Mouse (Mus musculus) myocyte (in vitro differentiated cells): ENCODE results near the gene Ankrd13b. TPM values are rescaled to one million over a fixed set of nuclear protein-coding genes. Genes with fewer than 3 reads are reported as not detected.

Experiments used
- H3K27me3 ChIP-seq: one replicate; pipeline ENCODE4 v1.6.1; 2011; ENCODE audit not compliant: control insufficient read depth, insufficient read depth, insufficient read length
- H3K36me3 ChIP-seq: one replicate; pipeline ENCODE4 v1.6.1; 2011; ENCODE audit not compliant: control insufficient read depth, insufficient read depth
- H3K4me2 ChIP-seq: one replicate; pipeline ENCODE4 v1.6.1; 2011; ENCODE audit warnings: low read depth, control low read depth
- H3K4me3 ChIP-seq: one replicate; pipeline ENCODE4 v1.5.1; 2011; ENCODE audit warnings: mild to moderate bottlenecking, control low read depth, moderate library complexity
- H3K79me2 ChIP-seq: one replicate; pipeline ENCODE4 v1.6.1; 2011; ENCODE audit not compliant: control insufficient read depth, insufficient read depth
- H3ac ChIP-seq: one replicate; pipeline ENCODE4 v1.6.1; 2011; ENCODE audit not compliant: control insufficient read depth, insufficient read length
- CEBPB ChIP-seq: IDR thresholded peaks from 2 replicates; pipeline ENCODE4 v1.6.1; 2011; ENCODE audit warnings: mild to moderate bottlenecking, moderate library complexity; ENCODE audit not compliant: poor library complexity, insufficient read depth, severe bottlenecking
- E2F4 ChIP-seq: IDR thresholded peaks from one replicate; pipeline ENCODE4 v1.6.1; 2011; ENCODE audit warnings: mild to moderate bottlenecking, control low read depth, moderate library complexity; ENCODE audit not compliant: insufficient read depth
- MAX ChIP-seq: IDR thresholded peaks from one replicate; pipeline ENCODE4 v1.6.1; 2011; ENCODE audit warnings: low read depth, mild to moderate bottlenecking, control low read depth
- MYOD1 ChIP-seq, 3 experiments: IDR thresholded peaks; one replicate each; pipeline ENCODE4 v1.6.1; 2011; ENCODE audit warnings: control low read depth in 2 of 3, low read depth in 2 of 3, mild to moderate bottlenecking in 2 of 3, moderate library complexity in 1 of 3; ENCODE audit not compliant: insufficient read length in 2 of 3, control insufficient read depth in 1 of 3
- MYOG ChIP-seq, 3 experiments: IDR thresholded peaks; one replicate each; pipeline ENCODE4 v1.6.1; 2011; ENCODE audit warnings: control low read depth in 2 of 3, low read depth in 2 of 3, mild to moderate bottlenecking in 2 of 3; ENCODE audit not compliant: insufficient read length in 2 of 3, control insufficient read depth in 1 of 3, insufficient read depth in 1 of 3
- POLR2A ChIP-seq: IDR thresholded peaks from one replicate; pipeline ENCODE4 v1.6.1; 2011; ENCODE audit warnings: low read depth, mild to moderate bottlenecking, control low read depth, moderate library complexity; ENCODE audit not compliant: insufficient read length
- POLR2AphosphoS2 ChIP-seq: IDR thresholded peaks from one replicate; pipeline ENCODE4 v1.6.1; 2011; ENCODE audit warnings: low read depth, control low read depth; ENCODE audit not compliant: insufficient read length
- REST ChIP-seq: IDR thresholded peaks from one replicate; pipeline ENCODE4 v1.6.1; 2011; ENCODE audit warnings: mild to moderate bottlenecking, control low read depth, moderate library complexity; ENCODE audit not compliant: insufficient read depth, insufficient read length
- SRF ChIP-seq: IDR thresholded peaks from one replicate; pipeline ENCODE4 v1.6.1; 2011; ENCODE audit warnings: low read depth; ENCODE audit not compliant: control insufficient read depth, insufficient read length
- TCF12 ChIP-seq: IDR thresholded peaks from one replicate; pipeline ENCODE4 v1.6.1; 2011; ENCODE audit warnings: mild to moderate bottlenecking, control low read depth; ENCODE audit not compliant: poor library complexity, insufficient read depth, severe bottlenecking
- TCF3 ChIP-seq: IDR thresholded peaks from one replicate; pipeline ENCODE4 v1.6.1; 2011; ENCODE audit warnings: low read depth, control low read depth; ENCODE audit not compliant: insufficient read length
- USF1 ChIP-seq: IDR thresholded peaks from one replicate; pipeline ENCODE4 v1.6.1; 2011; ENCODE audit warnings: low read depth, mild to moderate bottlenecking, control low read depth, moderate library complexity
- polyA plus RNA-seq: library from polyadenylated mRNA; unstranded; fragments of >200 nt; fragmentation: generic; extraction: Trizol; gene quantifications from one replicate; pipeline ENCODE4 v1.2.1, GENCODE M21; 2012; ENCODE audit warnings: missing spikeins

The Ankrd13b gene
- polyA plus RNA-seq, 1 experiment: 46.0 TPM

DNA sequence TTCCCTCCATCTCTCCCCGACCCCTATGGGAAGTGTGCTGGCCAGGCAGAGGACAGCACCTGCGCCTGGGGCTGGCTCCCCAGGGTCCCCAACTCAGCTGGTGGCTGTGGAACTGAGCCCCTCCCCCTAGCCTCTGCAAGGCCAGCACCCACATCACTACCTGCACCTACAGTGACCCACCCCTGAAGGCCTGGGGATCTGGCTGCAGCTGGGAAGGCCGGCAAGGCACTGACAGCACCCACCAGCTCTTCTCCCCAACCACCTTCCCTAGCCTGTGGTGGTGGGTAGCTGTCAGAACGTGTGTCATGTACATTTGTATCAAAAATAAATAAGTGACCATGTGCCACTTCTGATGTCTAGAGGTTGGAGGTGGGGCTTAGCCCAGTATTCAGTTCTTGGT, 17.9 kb upstream of the Ankrd13b start:
- no peak overlapping the region for H3K4me2 ChIP-seq
- H3K4me3 ChIP-seq: no peak overlapping the region
- H3K36me3 ChIP-seq: peaks cover 16% of the 10 kb centered on the region
- H3K79me2 ChIP-seq: no peaks in the 10 kb centered on the region
- H3K27me3 ChIP-seq: no peaks in the 10 kb centered on the region
- H3ac ChIP-seq: no peak overlapping the region
- TF ChIP-seq POLR2AphosphoS2 (peak; percentile 20), SRF (no peak)

GRCm38 (mm10) chr11:77506941-77507340, 17.5 kb upstream of the Ankrd13b start:
- no peaks in the 10 kb centered on the region for H3K79me2 ChIP-seq
- H3K36me3 ChIP-seq: peaks cover 21% of the 10 kb centered on the region
- no peak overlapping the region for H3K4me2 ChIP-seq
- no peaks in the 10 kb centered on the region for H3K27me3 ChIP-seq
- H3K4me3 ChIP-seq: no peak overlapping the region
- TF ChIP-seq MYOD1 (IDR thresholded peaks at IDR 0.05; ENCODE audit: control insufficient read depth in 1 of 3, insufficient read length in 2 of 3, low read depth in 2 of 3) (no peak), USF1 (no peak), POLR2AphosphoS2 (no peak)
- H3ac ChIP-seq: no peak overlapping the region

DNA sequence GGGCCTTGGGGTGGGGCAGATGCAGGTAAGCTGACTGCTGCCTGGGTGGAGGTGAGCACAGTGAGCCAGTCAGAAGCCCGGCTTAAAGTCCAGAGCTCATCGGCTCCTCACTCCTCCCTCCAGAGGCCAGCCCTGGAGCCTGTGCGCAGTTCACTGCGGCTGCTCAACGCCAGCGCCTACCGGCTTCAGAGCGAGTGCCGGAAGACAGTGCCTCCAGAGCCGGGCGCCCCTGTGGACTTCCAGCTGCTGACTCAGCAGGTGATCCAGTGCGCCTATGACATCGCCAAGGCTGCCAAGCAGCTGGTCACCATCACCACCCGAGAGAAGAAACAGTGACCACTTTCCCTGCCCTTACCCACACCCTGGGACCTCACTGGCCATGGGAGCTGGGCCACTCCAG, 16.8 kb upstream of the Ankrd13b start:
- no peak overlapping the region for H3K4me3 ChIP-seq
- no peak overlapping the region for H3ac ChIP-seq
- no peak for TF ChIP-seq POLR2A
- TF ChIP-seq USF1: no peak
- TF ChIP-seq POLR2AphosphoS2: peak; percentile 58
- no peak for TF ChIP-seq MYOG (IDR thresholded peaks at IDR 0.05; ENCODE audit: control insufficient read depth in 1 of 3, insufficient read depth in 1 of 3, insufficient read length in 2 of 3, low read depth in 2 of 3)
- no peak for TF ChIP-seq MAX
- TF ChIP-seq TCF3: no peak
- no peaks in the 10 kb centered on the region for H3K79me2 ChIP-seq
- no peaks in the 10 kb centered on the region for H3K27me3 ChIP-seq
- peaks cover 22% of the 10 kb centered on the region for H3K36me3 ChIP-seq
- H3K4me2 ChIP-seq: no peak overlapping the region

GRCm38 (mm10) chr11:77505291-77505980, 16.0 kb upstream of the Ankrd13b start:
- TF ChIP-seq SRF: no peak
- TF ChIP-seq MYOD1 (IDR thresholded peaks at IDR 0.05; ENCODE audit: control insufficient read depth in 1 of 3, insufficient read length in 2 of 3, low read depth in 2 of 3): no peak
- TF ChIP-seq POLR2AphosphoS2: no peak
- TF ChIP-seq TCF12: no peak
- no peak for TF ChIP-seq MAX
- TF ChIP-seq TCF3: no peak
- no peak for TF ChIP-seq USF1
- TF ChIP-seq REST: no peak
- no peak for TF ChIP-seq MYOG (IDR thresholded peaks at IDR 0.05; ENCODE audit: control insufficient read depth in 1 of 3, insufficient read depth in 1 of 3, insufficient read length in 2 of 3, low read depth in 2 of 3)
- TF ChIP-seq E2F4: no peak
- TF ChIP-seq CEBPB: no peak
- TF ChIP-seq POLR2A: no peak
- H3K4me3 ChIP-seq: no peak overlapping the region
- H3ac ChIP-seq: no peak overlapping the region
- no peaks in the 10 kb centered on the region for H3K79me2 ChIP-seq
- peaks cover 22% of the 10 kb centered on the region for H3K36me3 ChIP-seq
- no peaks in the 10 kb centered on the region for H3K27me3 ChIP-seq
- H3K4me2 ChIP-seq: no peak overlapping the region

DNA sequence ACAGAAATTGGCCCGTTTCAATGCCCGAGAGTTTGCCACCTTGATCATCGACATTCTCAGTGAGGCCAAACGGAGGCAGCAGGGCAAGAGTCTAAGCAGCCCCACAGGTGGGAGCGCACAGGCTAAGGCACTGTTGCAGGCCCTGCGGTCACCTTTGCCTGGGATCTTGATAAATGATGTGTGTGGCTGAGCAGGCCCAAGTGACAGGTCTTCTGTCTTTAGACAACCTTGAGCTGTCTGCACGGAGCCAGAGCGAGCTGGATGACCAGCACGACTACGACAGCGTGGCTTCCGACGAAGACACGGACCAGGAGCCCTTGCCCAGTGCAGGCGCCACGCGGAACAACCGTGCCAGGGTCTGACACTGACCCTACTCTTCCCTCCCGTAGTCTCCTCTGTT, 14.9 kb upstream of the Ankrd13b start:
- no peaks in the 10 kb centered on the region for H3K79me2 ChIP-seq
- peaks cover 22% of the 10 kb centered on the region for H3K36me3 ChIP-seq
- H3K27me3 ChIP-seq: no peaks in the 10 kb centered on the region
- TF ChIP-seq REST: no peak
- no peak for TF ChIP-seq POLR2AphosphoS2
- no peak for TF ChIP-seq TCF3
- no peak for TF ChIP-seq MYOD1 (IDR thresholded peaks at IDR 0.05; ENCODE audit: control insufficient read depth in 1 of 3, insufficient read length in 2 of 3, low read depth in 2 of 3)
- TF ChIP-seq USF1: no peak
- TF ChIP-seq E2F4: no peak
- no peak for TF ChIP-seq TCF12
- TF ChIP-seq POLR2A: no peak
- TF ChIP-seq MAX: no peak
- TF ChIP-seq CEBPB: no peak
- TF ChIP-seq SRF: no peak
- TF ChIP-seq MYOG (IDR thresholded peaks at IDR 0.05; ENCODE audit: control insufficient read depth in 1 of 3, insufficient read depth in 1 of 3, insufficient read length in 2 of 3, low read depth in 2 of 3): no peak
- no peak overlapping the region for H3ac ChIP-seq
- no peak overlapping the region for H3K4me3 ChIP-seq
- H3K4me2 ChIP-seq: no peak overlapping the region
